Mouse (Mus musculus) ES-E14 (cell line): Measurements from ENCODE around the gene Olfml2a.

ENCODE experiments used
- CHD2 ChIP-seq: IDR thresholded peaks from 2 replicates; pipeline ENCODE4 v1.6.1; 2014; ENCODE audit warnings: mild to moderate bottlenecking, low read depth, low read length, inconsistent platforms
- HCFC1 ChIP-seq: IDR thresholded peaks from 2 replicates; pipeline ENCODE4 v1.6.1; 2012; ENCODE audit warnings: low read length, inconsistent platforms, borderline replicate concordance; ENCODE audit not compliant: insufficient read depth

DNA sequence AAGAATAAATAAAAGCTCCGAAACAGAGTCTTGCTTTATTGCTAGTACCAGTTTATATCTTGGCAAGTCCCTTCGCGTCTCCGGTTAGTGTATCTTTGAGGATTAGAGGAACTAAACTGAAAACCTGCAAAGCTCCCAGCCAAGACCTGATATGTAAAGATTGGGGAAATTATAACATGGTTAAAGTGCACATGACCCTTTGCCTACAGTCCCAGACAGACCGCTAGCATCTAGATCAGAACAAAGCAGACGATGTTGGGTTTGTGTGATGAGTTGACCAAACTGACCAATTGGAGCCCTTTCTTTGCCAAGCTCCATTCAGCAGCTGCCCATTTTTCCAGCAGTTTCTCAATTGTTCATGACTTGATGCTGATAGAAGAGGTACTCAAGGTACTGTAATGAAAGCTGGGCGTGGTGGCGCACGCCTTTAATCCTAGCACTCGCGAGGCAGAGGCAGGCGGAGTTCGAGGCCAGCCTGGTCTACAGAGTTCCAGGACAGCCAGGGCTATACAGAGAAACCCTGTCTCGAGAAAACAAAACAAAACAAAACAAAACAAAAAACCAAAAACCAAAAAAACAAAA is 74.5 kb downstream of the Olfml2a start:
- no peak for TF ChIP-seq CHD2
- TF ChIP-seq HCFC1: no peak
